Mouse (Mus musculus) liver, embryonic 14.5 days (tissue): ENCODE data around the gene Susd3.

Experiments
- CTCF ChIP-seq: IDR thresholded peaks from 2 replicates; pipeline ENCODE4 v1.5.1; 2016; ENCODE audit warnings: antibody characterized with exemption, low read depth, control low read depth
- EP300 ChIP-seq: IDR thresholded peaks from 2 replicates; pipeline ENCODE4 v1.6.1; 2016; ENCODE audit warnings: antibody characterized with exemption, low read depth

- TF ChIP-seq EP300 (no peak), CTCF (no peak)
Observed at GRCm38 (mm10) chr13:49198734-49199133, 49.8 kb downstream of the Susd3 start.
